Mouse (Mus musculus) v-Abl transformed pro-B cells (cell line): Measurements from ENCODE around the gene Ralgapa2.

ENCODE experiments used
- in situ Hi-C, 2 experiments: fragments of 400-800 bp; cut with MboI; formaldehyde crosslinking; loops; one replicate each; pipeline ENCODE4 v1.15.1; 2025; ENCODE audit not compliant: unreplicated experiment in 2 of 2

The Ralgapa2 gene

GRCm38 (mm10) chr2:146322770-146323169 is 189.4 kb downstream of the Ralgapa2 start:
- in situ Hi-C loops = no loop called here

GRCm38 (mm10) chr2:146322019-146322418 is 190.1 kb downstream of the Ralgapa2 start:
- in situ Hi-C loops = no loop called here

GRCm38 (mm10) chr2:146320666-146321065 is 191.5 kb downstream of the Ralgapa2 start:
- in situ Hi-C loops = no loop called here

GRCm38 (mm10) chr2:146314751-146315150 is 197.4 kb downstream of the Ralgapa2 start:
- in situ Hi-C loops = loop anchor here in 1 of 2 experiments (5.0 kb wide), 1 partner anchor 87 kb away; no protein-coding TSS in a partner anchor

GRCm38 (mm10) chr2:146313811-146314210 is 198.3 kb downstream of the Ralgapa2 start:
- in situ Hi-C loops = loop anchor here in 1 of 2 experiments (5.0 kb wide), 1 partner anchor 87 kb away; no protein-coding TSS in a partner anchor

- in situ Hi-C loops = loop anchor here in 1 of 2 experiments (5.0 kb wide), 1 partner anchor 83 kb away; no protein-coding TSS in a partner anchor
These were observed 201.4 kb downstream of the Ralgapa2 start for GRCm38 (mm10) chr2:146310760-146311159.

- in situ Hi-C loops = loop anchor here in 1 of 2 experiments (5.0 kb wide), 1 partner anchor 83 kb away; no protein-coding TSS in a partner anchor
These were observed 201.9 kb downstream of the Ralgapa2 start for GRCm38 (mm10) chr2:146310291-146310690.

- in situ Hi-C loops = loop anchor here in 1 of 2 experiments (10.0 kb wide), 1 partner anchor 85 kb away; the partner anchor contains the start of gene Insm1
These were observed 202.7 kb downstream of the Ralgapa2 start for GRCm38 (mm10) chr2:146309413-146309812.

GRCm38 (mm10) chr2:146307060-146307459 is 205.1 kb downstream of the Ralgapa2 start:
- in situ Hi-C loops = loop anchor here in 1 of 2 experiments (10.0 kb wide), 1 partner anchor 82 kb away; the partner anchor contains the start of gene Insm1

- in situ Hi-C loops = loop anchor here in 1 of 2 experiments (10.0 kb wide), 1 partner anchor 77 kb away; the partner anchor contains the start of gene Insm1
These were observed 209.9 kb downstream of the Ralgapa2 start for GRCm38 (mm10) chr2:146302094-146302699.

GRCm38 (mm10) chr2:146300500-146301020 is 211.6 kb downstream of the Ralgapa2 start:
- in situ Hi-C loops = loop anchor here in 1 of 2 experiments (10.0 kb wide), 1 partner anchor 76 kb away; the partner anchor contains the start of gene Insm1

GRCm38 (mm10) chr2:146299841-146300460 is 212.2 kb downstream of the Ralgapa2 start:
- in situ Hi-C loops = loop anchor here in 1 of 2 experiments (10.0 kb wide), 1 partner anchor 75 kb away; the partner anchor contains the start of gene Insm1

GRCm38 (mm10) chr2:146293538-146293937 is 218.6 kb downstream of the Ralgapa2 start:
- in situ Hi-C loops = no loop called here

- in situ Hi-C loops = no loop called here
These were observed 221.1 kb downstream of the Ralgapa2 start for GRCm38 (mm10) chr2:146290871-146291637.

- in situ Hi-C loops = no loop called here
These were observed 221.8 kb downstream of the Ralgapa2 start for GRCm38 (mm10) chr2:146290366-146290765.

GRCm38 (mm10) chr2:146289394-146289793 is 222.8 kb downstream of the Ralgapa2 start:
- in situ Hi-C loops = no loop called here

- in situ Hi-C loops = no loop called here
These were observed 223.8 kb downstream of the Ralgapa2 start for GRCm38 (mm10) chr2:146288326-146288725.

- in situ Hi-C loops = no loop called here
These were observed 224.6 kb downstream of the Ralgapa2 start for GRCm38 (mm10) chr2:146287531-146287930.

GRCm38 (mm10) chr2:146281346-146281745 is 230.8 kb downstream of the Ralgapa2 start:
- in situ Hi-C loops = no loop called here

GRCm38 (mm10) chr2:146280921-146281274 is 231.2 kb downstream of the Ralgapa2 start:
- in situ Hi-C loops = no loop called here
